Mouse (Mus musculus): ENCODE measurements at regions not wholly inside any gene's neighbourhood (a gene's known extent, or its start where the extent isn't known, plus 50 kb on each side); places are given as distances from the start of the nearest gene placed in this dataset.

DNA sequence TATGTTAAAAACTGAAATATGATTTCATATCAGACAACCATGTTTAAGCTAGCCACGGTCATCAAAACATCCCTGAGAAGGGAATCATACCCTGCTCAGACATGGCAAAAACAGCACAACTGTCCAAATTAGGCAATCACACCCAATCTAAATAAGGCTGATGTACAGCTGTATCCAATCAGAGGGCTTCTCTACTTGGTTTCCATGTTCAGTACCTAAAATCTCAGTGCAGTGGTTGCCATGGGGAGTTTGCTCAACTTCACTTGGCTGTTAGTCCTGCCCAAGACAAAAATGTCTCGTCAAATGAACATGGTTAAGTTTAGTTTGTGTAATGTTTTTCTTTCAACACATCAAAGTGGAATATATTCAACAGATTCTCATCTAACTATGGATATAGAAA lies 987.0 kb downstream of the Cdh9 start:
- no peak for DNase-seq

DNA sequence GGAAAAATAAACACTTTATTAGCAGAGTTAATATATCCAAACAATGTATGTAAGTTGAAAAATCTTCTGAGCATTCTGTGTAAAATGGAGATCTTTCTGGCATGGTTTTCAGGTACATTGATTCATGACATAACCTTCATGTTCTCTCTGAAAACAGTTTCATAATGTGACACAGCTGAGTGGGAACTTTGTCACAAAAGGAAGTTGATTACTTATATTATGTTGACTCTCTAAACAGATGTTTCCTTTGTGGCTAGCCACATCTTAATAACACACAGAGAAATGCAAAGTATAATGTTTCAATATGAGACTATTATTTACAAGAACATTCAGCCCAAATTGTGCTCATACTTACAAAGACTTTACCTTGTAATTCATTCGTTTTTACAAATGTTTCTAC lies 1002.1 kb downstream of the Cdh9 start:
- DNase-seq, result no peak

DNA sequence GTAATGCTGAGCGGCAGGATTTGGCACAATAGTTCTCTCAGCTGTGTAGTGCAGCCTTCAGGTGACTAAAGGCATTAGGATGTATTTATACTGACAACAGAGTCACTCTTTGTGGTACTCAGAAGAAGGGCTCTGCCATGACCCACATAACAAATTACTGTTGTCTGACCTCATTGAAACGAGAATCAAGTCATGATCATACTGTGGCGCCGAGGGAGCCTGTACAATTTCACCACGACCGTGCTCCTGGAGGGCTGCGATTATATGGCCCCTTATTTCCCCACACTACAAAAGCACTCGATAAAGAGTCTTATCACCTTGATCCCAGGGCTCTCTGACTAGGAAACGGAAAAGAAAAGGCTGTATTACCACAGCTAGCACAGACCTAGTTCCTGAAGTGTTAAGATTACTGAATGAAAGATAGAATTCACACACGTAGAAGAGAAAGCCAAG lies 1041.7 kb downstream of the Cdh9 start:
- DNase-seq, result peak; percentile 17

DNA sequence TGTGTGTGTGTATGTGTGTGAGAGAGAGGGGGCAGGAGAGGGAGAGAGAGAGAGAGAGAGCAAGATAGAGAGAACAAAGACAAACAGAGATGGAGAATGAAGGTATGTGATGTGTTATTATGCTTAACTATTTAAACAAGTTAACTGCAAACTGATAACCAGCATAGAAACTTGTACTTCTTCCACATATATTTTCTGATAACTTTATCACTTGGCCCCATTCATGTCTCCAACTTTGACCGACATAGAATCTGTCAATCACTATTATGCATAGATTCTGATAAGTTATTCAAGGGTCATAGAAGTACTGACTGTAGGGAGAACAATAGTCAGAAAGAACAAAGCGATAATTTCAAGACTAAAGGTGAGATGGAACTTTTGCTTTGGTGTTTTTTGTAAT lies 1039.0 kb upstream of the Cdh10 start:
- DNase-seq, result no peak

DNA sequence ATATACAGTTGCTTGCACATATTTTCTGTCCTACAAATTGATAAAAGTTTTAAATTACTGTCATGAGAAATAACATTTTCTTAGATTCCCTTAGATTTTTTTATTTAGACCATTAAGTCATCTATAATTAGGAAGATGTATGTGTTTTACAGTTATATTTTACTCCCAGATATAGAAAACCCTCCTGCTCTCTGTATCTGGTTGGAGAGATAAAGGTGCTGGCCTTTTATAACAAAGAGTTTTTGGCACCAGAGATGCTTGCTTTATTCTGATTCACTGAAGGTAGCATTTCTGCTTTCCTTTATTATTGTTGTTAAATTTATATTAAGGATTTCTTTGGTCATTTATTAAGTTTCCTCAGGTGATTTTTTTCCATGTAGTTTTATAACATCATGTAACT lies 1035.4 kb upstream of the Cdh10 start:
- DNase-seq, result no peak

DNA sequence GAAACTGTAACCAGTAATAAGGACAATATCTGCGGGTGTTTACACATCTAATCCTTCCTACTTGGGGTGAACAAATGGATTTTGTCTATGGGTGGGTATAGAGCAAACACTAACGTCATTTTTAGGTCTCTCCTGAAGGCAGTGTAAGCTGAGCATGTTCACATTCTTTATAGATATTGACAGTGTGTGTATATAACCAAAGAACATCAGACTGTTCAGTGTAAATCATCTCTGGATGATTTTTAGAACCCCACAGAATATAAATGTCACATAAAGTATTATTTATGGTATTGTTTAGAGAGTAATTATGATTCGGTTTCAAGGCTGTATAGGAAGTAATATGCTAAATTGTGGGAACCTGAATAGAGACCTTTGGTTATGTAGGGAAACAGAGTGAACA lies 1021.2 kb upstream of the Cdh10 start:
- DNase-seq, result no peak

DNA sequence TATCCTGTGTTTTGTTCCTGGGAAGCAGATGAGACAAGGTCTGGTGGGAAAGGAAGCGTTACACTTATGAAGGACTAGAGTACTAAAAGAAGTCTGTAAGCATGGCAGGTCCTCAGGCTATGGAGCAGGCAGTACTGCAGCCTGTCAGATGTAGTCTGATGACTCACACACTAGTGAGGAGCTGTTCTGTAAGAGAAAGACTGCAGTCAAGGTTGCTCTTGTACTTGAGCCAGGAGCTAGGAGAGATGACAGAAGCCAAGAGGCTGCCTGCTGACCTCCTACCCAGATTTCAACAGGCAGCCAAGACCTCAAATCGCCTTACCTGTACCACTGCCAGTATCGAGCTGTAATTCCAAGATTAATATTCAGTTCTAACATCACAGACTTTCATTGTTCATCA lies 1017.3 kb upstream of the Cdh10 start:
- DNase-seq, result peak; percentile 6

DNA sequence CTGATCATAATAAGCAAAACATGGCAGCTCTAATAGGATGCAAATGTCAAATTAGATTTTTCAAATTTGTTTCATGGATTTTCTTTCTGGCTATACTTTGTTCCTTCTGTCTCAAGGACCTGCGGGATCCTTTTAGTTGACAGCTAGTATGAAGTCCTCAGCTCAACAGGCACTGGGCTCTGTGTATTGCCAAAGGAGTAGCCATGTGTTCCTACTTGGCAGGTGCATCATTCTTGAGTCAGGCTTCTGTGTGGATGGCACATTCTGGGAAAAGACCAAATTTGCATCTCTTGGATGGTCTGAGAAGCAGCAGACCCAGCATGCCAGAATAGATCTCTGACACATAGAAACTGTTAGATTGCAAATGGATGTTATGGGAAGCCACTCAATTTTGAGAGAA lies 1015.6 kb upstream of the Cdh10 start:
- no peak for DNase-seq

DNA sequence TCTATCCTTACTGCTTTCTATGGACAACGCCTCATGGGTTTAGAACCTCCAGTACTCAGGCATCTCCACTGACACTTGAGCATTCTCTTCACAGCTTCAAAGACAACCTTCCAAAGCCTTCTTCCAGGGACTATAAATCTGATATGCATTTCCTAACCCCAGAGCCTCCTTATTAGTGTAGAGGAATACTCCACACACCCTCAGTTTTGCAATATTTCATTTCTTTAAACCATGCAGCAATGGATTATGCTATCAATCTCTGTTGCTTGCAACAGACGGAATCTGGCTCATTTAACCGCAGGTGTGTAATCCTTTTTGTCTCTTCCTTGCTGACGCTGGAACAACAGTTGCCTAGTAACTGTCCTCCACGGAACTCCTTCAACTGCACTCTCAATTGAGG lies 988.4 kb upstream of the Cdh10 start:
- no peak for DNase-seq

DNA sequence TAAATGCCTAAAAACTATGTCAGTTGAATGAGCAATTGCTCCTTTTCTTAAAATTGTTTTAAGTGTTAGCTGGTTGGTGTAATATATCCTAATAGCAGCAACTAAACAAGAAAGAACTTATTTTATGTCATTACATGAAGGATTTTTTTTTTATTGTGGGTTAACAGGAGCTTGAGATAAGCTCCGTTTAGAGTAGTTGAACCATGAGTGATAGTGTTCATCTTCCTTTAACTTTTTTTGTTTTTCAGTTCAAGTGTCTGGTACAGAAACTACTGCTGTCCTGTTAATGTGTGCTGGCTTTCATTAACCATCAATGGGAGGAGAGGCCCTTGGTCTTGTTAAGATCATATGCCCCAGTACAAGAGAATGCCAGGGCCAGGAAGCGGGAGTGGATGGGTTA lies 986.8 kb upstream of the Cdh10 start:
- DNase-seq, result no peak

DNA sequence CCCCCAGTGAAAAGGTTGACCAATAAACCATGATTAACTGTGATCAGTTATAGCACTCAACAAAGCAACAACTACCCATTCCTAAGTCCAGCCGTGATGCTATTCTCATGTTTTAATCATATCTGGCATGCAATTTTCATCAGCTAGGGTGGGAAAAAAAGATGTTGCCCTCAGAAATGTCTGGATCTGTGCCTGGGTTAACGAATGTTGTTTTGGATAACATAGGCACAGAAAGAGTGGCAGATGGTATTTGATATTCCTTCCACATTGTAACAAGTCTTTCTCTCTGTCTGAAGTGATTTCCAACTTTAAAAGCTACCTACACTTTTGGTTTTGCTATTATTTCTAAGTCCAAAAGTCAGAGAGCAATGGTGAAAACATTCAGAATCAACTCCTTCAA lies 938.6 kb upstream of the Cdh10 start:
- no peak for DNase-seq

DNA sequence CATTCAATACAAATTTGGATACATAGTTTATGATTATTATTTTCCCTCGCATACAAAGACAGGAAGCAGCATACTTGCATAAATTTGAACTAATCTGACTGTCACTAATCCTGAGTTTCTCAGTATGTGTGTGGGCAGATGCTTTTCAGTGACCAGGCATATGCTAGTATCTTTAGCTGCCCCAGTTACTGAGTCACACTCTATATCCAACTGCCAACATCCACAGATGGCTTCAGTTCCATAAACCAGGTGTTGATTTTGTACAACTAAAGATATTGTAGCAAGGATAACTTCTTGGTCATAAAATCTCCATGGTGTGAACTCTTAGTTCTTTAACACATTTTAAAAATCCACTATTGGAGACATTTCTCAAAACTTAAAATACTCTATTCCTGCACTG lies 929.4 kb upstream of the Cdh10 start:
- DNase-seq, result peak; percentile 1

DNA sequence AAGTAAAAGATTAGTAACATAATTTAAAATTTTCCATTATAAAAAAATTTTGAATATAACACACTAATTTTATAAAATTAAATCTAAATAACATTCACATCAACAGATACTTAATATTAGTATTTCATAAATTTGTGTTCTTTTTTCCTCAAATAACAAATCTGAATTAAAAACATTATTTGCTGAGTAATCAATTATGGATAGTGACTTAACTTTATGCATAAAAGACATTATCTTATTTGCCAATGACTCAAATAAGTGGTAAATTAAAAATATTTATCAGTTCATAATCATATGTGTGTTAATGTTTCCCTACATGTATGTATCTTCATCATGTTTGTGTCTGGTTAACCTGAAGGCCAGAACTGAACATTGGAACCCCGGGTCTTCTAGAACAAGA lies 918.7 kb upstream of the Cdh10 start:
- no peak for DNase-seq

DNA sequence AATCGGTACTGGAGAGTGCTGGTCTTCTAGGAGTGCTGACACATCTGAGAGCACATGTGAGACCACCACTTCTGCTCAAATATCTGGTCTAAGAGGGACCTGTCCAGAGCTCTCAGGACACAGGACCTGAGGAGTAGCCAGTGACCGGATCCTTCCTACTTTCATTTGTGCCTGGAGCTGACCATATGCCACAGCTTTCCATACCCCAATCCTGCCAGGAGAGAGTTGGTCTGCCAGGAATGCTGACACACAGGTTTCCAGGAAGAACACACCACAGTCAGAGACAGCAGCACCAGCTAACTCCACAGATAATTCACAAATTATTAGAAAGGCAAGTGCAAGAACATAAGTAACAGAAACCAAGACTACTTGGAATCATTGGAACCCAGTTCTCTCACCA lies 906.5 kb upstream of the Cdh10 start:
- DNase-seq, result no peak

DNA sequence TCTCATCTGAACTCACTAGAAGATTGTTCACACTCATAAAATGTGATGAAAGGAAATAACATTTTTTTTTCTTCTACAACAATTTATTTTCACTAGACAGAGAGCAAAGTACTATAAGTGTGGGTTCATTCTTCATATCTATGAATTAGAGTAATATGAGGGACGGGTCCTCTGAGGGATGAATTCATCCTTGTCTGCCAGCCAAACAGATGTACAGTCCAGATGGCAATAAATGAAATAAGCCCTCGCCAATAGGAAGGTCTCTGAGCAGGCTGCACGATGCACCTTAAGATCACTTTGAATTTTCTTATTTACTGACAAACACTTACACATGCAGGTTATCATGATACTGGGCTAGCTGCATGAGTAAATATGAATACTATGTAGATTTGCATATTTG lies 886.2 kb upstream of the Cdh10 start:
- no peak for DNase-seq

DNA sequence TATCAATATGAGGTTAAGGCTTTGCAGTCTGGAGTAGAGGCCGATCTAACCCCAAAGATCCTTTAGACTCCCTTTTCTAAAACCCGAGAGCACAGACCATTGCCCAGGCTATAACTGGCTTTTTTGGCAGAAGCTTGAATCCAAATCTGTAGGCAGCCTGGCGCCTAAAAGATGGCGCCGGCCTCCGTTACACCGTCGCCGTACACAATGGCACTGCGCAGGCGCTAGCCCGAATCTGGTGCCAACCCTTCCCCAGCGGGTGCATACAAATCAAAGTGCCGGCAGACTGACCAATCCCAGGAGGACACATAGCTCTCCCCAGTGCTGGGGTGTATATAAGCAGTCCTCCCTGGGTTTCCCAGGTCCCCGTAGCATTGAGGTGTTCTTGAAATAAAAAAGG lies 884.9 kb upstream of the Cdh10 start:
- DNase-seq, result no peak

DNA sequence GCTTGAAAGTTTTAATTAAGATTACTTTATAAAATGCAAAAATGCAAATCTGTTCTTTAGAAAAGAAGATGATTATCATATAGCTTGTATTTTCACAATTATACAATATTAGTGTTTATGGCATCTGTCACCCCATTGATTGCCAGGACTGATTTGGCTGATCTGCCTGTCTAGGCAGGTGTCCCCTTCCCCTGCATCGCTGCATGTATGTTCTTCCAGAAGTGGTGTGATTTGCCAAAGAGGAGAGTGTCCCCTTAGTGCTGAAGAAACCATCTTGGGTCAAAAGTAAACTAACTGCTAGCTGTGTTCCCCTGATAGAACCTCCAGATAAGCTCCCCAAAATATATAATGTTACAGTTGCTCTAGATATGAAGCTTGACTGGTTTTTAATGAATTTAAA lies 883.3 kb upstream of the Cdh10 start:
- no peak for DNase-seq

DNA sequence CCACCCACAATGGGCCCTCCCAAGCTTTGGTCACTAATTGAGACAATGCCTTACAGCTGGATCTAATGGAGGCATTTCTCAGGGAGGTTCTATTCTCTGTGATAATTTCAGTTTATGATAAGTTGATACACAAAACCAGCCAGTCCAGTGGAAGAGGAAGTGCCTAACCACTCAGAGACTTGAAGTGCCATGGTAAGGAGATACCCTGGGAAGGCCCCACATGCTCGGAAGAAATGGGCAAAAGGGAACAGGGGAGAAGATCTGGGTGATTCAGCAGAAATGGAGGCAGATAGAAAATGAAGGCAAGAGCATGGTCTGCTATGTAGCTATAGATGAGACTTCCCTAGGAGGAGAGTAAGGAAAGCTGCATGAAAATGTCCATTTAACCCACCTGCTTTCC lies 856.0 kb upstream of the Cdh10 start:
- DNase-seq, result no peak

DNA sequence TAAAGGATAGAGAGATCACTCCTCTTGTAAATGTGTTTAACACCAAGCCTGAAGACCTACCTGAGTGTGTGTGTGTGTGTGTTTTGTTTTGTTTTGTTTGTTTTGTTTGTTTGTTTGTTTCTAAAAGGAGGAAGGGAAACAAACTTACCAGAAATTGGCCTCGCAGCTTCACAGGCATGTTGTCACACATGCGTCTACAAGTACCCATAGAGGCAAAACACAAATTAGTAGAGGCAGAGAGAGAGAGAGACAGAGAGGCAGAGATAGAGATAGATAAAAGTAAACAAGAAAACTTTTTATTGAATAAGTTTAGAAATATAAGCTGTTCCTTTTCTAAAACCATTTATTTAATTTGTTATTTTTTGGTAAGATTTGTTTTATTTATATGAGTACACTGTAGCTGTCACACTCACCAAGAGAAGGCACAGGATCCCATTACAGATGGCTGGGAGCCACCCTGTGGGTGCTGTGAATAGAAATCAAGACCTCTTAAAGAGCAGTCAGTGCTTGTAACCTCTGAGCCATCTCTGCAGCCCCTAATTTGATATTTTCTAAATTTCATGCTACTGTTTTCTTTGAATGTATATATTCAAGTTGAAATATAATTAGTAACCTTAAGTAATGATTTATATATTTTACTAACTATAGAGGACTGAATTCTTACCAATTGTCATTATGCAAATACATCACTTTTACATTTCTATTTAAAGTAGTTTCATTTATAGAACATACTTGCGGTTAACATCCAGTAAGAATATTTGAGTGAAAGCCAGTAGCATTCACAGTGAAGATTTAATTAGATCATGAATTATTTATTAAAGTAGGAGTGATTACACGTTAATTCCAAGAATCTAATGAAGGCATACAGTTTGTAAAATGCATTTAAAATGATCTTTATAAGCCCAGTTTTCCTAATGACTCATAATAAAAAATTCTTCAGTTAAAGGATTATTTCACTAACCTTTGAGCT lies 855.2 kb upstream of the Cdh10 start:
- no peak for DNase-seq

DNA sequence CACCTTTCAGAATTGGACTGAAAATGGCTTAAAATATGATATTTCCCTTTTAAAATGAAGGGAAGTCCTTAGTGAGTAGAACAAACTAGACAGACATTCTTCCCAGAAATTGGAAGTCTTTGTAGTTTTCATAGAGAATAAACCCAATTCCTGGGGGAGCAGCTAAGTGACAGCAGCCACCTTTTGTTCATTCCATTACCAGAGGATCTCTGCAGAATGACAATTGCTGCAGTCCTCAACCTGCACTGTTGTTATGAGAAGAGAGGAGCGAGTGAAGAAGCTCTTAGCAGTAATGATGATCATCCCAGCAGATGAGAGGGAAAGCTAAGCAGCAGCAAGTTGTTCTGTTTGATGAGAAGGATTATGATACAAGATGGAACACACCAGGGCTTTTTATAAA lies 831.0 kb upstream of the Cdh10 start:
- no peak for DNase-seq

DNA sequence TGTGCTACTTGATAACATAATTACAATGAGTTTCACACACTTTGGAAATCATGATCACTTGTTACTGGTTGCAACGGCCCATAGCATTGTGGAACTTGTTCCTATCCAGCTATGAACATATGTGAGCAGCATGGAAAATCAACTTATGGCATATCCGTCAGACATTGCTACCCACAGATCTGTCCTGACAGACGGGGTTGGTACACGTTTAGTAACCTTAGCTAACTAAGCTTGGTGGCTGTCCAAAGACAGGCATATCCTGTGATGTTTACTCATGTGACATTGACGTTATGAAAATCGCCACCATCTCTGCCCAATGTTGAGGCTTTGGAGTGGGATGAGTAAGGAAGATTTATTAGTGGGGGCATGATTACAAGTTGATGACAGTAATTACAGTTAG lies 786.1 kb upstream of the Cdh10 start:
- DNase-seq, result no peak

DNA sequence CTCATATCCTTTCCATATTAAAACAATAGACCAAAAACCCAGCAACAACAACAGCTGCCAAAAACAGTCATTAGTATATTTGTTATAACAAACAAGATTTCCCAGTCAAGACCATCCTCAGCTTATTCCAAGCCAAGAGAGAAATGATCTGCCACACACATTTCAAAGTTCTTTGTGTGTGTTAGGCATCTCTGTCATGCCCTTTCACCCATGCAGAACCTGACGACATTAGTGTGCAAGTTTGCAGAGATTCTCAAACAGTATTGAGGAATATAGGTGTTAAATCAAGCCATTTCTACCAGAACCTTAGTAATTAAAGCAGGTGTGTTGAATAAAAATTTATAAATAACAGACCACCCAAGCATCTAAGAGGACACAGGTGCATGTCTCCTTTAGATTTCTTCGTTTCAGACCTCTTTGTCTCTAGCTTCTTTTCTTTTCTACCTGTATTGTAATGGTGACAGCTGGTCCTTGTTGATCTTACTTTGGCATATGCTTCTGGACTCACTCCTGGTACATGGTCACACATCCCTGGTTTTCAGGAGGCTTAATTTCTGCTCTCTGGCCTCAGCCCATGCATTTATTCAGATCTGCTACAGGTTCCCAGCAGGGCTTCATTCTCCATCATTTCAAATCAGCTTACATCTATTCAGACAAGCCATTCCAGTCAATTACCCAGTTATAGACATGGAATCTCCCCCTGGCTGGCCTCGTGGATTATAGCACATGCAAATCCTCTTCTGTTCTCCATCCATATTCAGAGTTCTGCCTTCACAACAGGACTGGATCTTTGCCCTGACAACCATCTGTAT lies 766.3 kb upstream of the Cdh10 start:
- peak; percentile 79 for DNase-seq

DNA sequence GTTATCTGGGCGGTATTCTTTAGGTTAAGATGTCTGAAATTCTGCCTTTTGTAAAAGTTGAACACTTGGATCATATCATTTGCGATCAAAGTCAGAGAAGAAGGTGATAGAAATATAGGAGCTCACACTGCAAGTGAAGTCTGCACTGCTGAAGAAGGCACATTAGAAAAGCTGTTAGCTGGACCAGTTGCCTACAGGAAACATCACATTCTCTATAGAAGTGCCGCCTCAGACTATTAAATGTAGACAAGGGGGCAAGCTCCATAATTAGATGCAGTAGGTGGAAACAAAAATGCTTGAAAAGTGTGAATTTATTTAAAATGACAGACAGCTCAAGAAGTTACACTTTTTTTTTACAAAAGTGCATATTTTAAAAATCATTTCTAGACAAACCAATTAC lies 753.2 kb upstream of the Cdh10 start:
- DNase-seq, result no peak

DNA sequence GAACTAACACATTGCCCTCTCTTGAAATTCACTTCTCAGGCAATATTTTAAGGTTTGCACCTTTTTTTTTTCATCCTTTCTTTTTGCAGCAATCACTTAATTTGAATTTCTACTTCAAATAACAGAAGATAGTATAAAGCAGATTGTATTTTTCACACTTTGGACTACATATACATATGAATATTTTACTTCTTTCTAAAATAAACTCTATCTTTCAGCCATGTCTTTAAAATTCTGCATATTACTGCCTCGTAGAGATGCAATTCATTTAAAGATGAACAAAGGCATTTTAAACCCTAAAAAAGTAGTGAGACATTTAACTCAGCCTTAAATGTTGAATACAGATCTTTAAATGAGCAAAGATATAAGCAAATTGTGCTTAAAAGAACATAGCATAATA lies 739.1 kb upstream of the Cdh10 start:
- DNase-seq, result no peak

Data from retina, postnatal 1 day (tissue).